ENCODE assay signal across 1 mouse cellular context in the genomic region with DNA sequence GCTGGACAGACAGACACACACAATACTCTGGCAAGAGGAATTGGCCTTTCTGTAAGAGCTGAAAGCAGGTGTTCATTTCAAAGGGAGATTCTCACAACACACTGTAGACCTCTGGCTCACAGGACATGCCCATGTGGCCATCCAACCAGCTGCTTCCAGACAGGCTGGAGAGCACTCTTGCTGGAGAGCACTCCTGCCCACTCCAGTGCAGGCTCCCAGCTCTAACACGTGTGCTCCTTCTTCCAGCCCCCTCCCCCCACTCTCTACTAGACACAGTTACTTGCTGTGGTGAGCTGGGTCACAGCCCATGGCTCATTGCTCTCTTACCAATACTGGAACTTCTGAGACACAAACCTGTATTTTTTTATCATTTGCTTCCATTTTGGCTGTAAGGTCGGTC.
TF ChIP-seq lines count a peak whose summit lies in the region.

No protein-coding gene starts in this region.

TF ChIP-seq in CH12.LX, 34 proteins besides CTCF, POLR2A, EP300 and RAD21:
- TF ChIP-seq USF1 (IDR thresholded peaks at IDR 0.05; ENCODE audit: low read depth, low read length) (no peak), MAX (IDR thresholded peaks at IDR 0.05; ENCODE audit: low read length) (0 out of 2 replicates have a peak, but pooled peaks have one; percentile 10)
TF ChIP-seq in CH12.LX: peak in this region for 1.
